Mouse (Mus musculus) stomach, postnatal 0 days (tissue): Measurements from ENCODE around the gene Bphl. TPM values are rescaled to one million over a fixed set of nuclear protein-coding genes. Genes with fewer than 3 reads are reported as not detected.

Experiments used
- ATAC-seq: fragments of 200-750 bp; cut with Nextera tagmentation; 2 replicates; pipeline ENCODE4 v1.8.0; 2017; ENCODE audit not compliant: low FRiP score, low TSS enrichment
- DNase-seq: peaks from one replicate; pipeline ENCODE4 v3.0.0-alpha.2; 2016; ENCODE audit warnings: low spot score
- H3K27ac ChIP-seq: fragments of 300-500 bp; sonication (generic); replicated peaks from 2 replicates; pipeline ENCODE4 v1.5.1; 2014; ENCODE audit warnings: mild to moderate bottlenecking, control low read depth
- H3K27me3 ChIP-seq: fragments of 300-500 bp; sonication (generic); 2 replicates; pipeline ENCODE4 v1.6.1; 2014; ENCODE audit warnings: low read length; ENCODE audit not compliant: control insufficient read depth, insufficient read depth
- H3K36me3 ChIP-seq: fragments of 300-500 bp; sonication (generic); 2 replicates; pipeline ENCODE4 v1.6.1; 2014; ENCODE audit warnings: low read length, mixed read lengths; ENCODE audit not compliant: control insufficient read depth, insufficient read depth
- H3K4me1 ChIP-seq: fragments of 300-500 bp; sonication (generic); replicated peaks from 2 replicates; pipeline ENCODE4 v1.6.1; 2014; ENCODE audit warnings: antibody characterized with exemption; ENCODE audit not compliant: control insufficient read depth, insufficient read depth
- H3K4me2 ChIP-seq: fragments of 300-500 bp; sonication (generic); replicated peaks from 2 replicates; pipeline ENCODE4 v1.6.1; 2014; ENCODE audit warnings: low read depth, mild to moderate bottlenecking, control low read depth, moderate library complexity
- H3K4me3 ChIP-seq: fragments of 300-500 bp; sonication (generic); 2 replicates; pipeline ENCODE4 v1.5.1; 2014; ENCODE audit warnings: low read depth, low read length, control low read depth
- H3K9ac ChIP-seq: fragments of 300-500 bp; sonication (generic); 2 replicates; pipeline ENCODE4 v1.6.1; 2014; ENCODE audit warnings: mild to moderate bottlenecking, low read length, control low read depth, mixed read lengths
- H3K9me3 ChIP-seq: fragments of 300-500 bp; sonication (generic); 2 replicates; pipeline ENCODE4 v1.6.1; 2016; ENCODE audit warnings: low read length; ENCODE audit not compliant: control insufficient read depth
- CTCF ChIP-seq: IDR thresholded peaks from 2 replicates; pipeline ENCODE4 v1.5.1; 2016; ENCODE audit warnings: antibody characterized with exemption, low read depth, mild to moderate bottlenecking, moderate library complexity
- EP300 ChIP-seq: optimal IDR thresholded peaks from 2 replicates; pipeline ENCODE3; 2016; ENCODE audit warnings: antibody characterized with exemption
- WGBS: fragments of 180-500 bp; shearing (Covaris S2); extraction: QIAGEN DNeasy Blood & Tissue Kit; methylation state at CpG from one replicate; pipeline ENCODE4 v1.1.7; 2014; 5-methylcytosine and 5-hydroxymethylcytosine counted together
- polyA plus RNA-seq: library from polyadenylated mRNA; unstranded; fragments of >200 nt; fragmentation: Nextera tagmentation; extraction: Ambion mirVana; gene quantifications from 2 replicates; pipeline ENCODE4 v1.2.1, GENCODE M21; 2015

Bphl gene
- polyA plus RNA-seq, 1 experiment from 2014 or later: 37.2 TPM

GRCm38 (mm10) chr13:34007234-34007633 is 30.2 kb upstream of the Bphl start:
- WGBS: 60% methylated on average over 2 of the region's 2 CpGs
- no peak overlapping the region for H3K4me3 ChIP-seq
- H3K9ac ChIP-seq: no peak overlapping the region
- H3K36me3 ChIP-seq: peaks cover 3% of the 10 kb centered on the region; the same call in 1 of the 2 replicates
- H3K9me3 ChIP-seq: no peaks in the 10 kb centered on the region
- no peak for ATAC-seq
- H3K27ac ChIP-seq: no peak overlapping the region
- TF ChIP-seq EP300: no peak
- no peak for TF ChIP-seq CTCF
- no peak overlapping the region for H3K4me2 ChIP-seq
- no peaks in the 10 kb centered on the region for H3K4me1 ChIP-seq
- no peaks in the 10 kb centered on the region for H3K27me3 ChIP-seq
- DNase-seq: no peak

DNA sequence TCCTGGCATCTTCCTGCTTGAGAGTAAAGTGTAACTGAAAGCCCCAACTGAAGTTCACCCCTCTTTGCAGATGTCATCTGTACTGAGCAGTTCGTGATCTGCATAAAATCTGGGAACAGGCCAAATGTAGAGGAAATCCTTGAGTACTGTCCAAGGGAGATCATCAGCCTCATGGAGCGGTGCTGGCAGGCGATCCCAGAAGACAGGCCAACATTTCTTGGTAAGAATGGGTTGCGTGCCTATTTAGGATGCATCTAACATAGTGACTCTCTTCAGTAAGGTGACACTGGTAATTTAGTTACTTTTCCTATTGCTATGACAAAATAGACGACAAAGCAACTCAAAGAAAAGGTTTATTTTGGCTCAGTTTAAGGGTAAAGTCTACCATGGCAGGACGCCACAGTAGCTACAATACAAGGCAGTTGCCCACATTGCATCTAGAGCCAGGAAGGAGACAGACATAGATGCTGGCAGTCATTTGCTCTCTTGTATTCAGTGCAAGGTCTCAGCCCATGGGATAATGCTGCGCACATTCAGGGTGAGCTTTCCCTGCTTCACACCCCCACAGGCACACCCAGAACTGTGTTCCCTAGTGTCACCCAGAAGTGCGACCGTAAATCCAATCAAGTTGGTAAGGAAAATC is 20.3 kb upstream of the Bphl start:
- no peak overlapping the region for H3K9ac ChIP-seq
- ATAC-seq: no peak
- no peaks in the 10 kb centered on the region for H3K9me3 ChIP-seq
- H3K27me3 ChIP-seq: no peaks in the 10 kb centered on the region
- no peak for DNase-seq
- H3K36me3 ChIP-seq: peaks cover 33% of the 10 kb centered on the region
- H3K4me1 ChIP-seq: no peaks in the 10 kb centered on the region
- H3K4me3 ChIP-seq: no peak overlapping the region
- TF ChIP-seq CTCF (no peak), EP300 (no peak)
- no peak overlapping the region for H3K4me2 ChIP-seq
- H3K27ac ChIP-seq: no peak overlapping the region
- WGBS: 89% methylated on average over 9 of the region's 9 CpGs

GRCm38 (mm10) chr13:34018521-34018920 is 18.9 kb upstream of the Bphl start:
- no peaks in the 10 kb centered on the region for H3K9me3 ChIP-seq
- no peak overlapping the region for H3K4me2 ChIP-seq
- TF ChIP-seq CTCF: no peak
- TF ChIP-seq EP300: no peak
- no peak overlapping the region for H3K27ac ChIP-seq
- H3K36me3 ChIP-seq: peaks cover 32% of the 10 kb centered on the region
- no peak for ATAC-seq
- no peaks in the 10 kb centered on the region for H3K4me1 ChIP-seq
- no peaks in the 10 kb centered on the region for H3K27me3 ChIP-seq
- no peak for DNase-seq
- no peak overlapping the region for H3K4me3 ChIP-seq
- WGBS: 78% methylated on average over 1 of the region's 1 CpGs
- no peak overlapping the region for H3K9ac ChIP-seq

DNA sequence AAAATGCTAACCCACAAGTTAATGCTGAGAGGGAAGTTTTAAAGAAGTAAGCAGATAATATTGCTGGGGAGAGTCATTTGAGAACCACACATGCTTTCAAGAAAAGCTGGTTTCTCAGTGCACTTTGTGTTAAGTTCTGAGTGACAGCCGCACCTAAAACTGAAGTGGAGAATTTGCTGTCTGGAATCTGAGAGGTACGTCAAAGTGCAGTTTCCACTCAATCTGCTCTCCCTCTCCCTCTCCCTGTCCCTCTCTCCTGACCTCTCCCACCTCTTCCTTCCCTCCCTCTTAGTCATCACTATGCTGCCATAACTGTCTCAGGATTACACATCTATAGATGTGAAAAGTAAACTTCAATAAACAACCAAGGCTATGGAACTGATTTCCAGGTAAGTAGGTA is 15.4 kb upstream of the Bphl start:
- DNase-seq (no peak), ATAC-seq (no peak)
- Histone ChIP-seq H3K9me3 (no peaks in the 10 kb centered on the region), H3K27ac (no peak overlapping the region), H3K9ac (no peak overlapping the region), H3K36me3 (peaks cover 31% of the 10 kb centered on the region), H3K4me2 (no peak overlapping the region), H3K4me1 (no peaks in the 10 kb centered on the region), H3K4me3 (no peak overlapping the region), H3K27me3 (no peaks in the 10 kb centered on the region)
- TF ChIP-seq CTCF (no peak), EP300 (no peak)
- 76% methylated on average over 2 of the region's 2 CpGs for WGBS

- Histone ChIP-seq H3K27me3 (no peaks in the 10 kb centered on the region), H3K9ac (no peak overlapping the region), H3K9me3 (no peaks in the 10 kb centered on the region), H3K27ac (no peak overlapping the region), H3K36me3 (peaks cover 33% of the 10 kb centered on the region), H3K4me2 (no peak overlapping the region), H3K4me1 (no peaks in the 10 kb centered on the region), H3K4me3 (no peak overlapping the region)
- WGBS: 67% methylated on average over 2 of the region's 2 CpGs
- ATAC-seq (no peak), DNase-seq (no peak)
- TF ChIP-seq EP300 (no peak), CTCF (no peak)
Measured at GRCm38 (mm10) chr13:34032041-34032440, 5.4 kb upstream of the Bphl start.

DNA sequence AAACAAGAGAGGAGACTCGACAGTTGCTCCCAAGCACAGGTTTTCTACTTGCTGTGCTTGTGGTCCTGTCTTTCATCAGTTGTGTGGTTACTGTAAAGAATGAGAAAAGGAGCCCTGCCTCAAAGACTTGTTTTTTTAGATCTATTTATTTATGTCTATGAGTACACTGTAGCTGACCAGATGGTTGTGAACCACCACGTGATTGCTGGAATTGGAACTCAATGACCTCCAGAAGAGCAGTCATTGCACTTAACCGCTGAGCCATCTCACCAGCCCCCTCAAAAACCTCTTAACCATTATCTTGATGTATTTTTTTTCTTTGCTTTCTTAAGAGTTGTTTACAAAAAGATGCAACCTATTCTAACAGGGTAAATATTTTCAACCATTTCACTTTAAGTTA is 2.0 kb upstream of the Bphl start:
- no peak for ATAC-seq
- H3K4me3 ChIP-seq: no peak overlapping the region
- WGBS: 67% methylated on average over 3 of the region's 3 CpGs

More for the DNA sequence above, 2.0 kb upstream of the Bphl start:
- Histone ChIP-seq H3K27ac (no peak overlapping the region), H3K9ac (no peak overlapping the region), H3K4me1 (no peaks in the 10 kb centered on the region), H3K27me3 (no peaks in the 10 kb centered on the region), H3K4me2 (no peak overlapping the region), H3K36me3 (peaks cover 21% of the 10 kb centered on the region), H3K9me3 (no peaks in the 10 kb centered on the region)
- DNase-seq: no peak
- TF ChIP-seq EP300: no peak
